Mouse (Mus musculus) natural killer cell, adult 2 months (primary cell): ENCODE results near the gene Smarcd3.
A peak's percentile ranks its signal among the peaks of the same experiment; 100 is the strongest.

Experiments
- DNase-seq, 2 experiments: peaks; one replicate each; pipeline ENCODE4 v3.0.0; 2022; ENCODE audit warnings: low spot score in 2 of 2

The Smarcd3 gene

GRCm38 (mm10) chr5:24620626-24621025, 3.6 kb downstream of the Smarcd3 start:
- DNase-seq, result no peak

- no peak for DNase-seq
These were observed 4.1 kb downstream of the Smarcd3 start for GRCm38 (mm10) chr5:24620116-24620515.

- no peak for DNase-seq
These were observed 5.3 kb downstream of the Smarcd3 start for GRCm38 (mm10) chr5:24618921-24619320.

- DNase-seq, result no peak
These were observed 9.1 kb downstream of the Smarcd3 start for GRCm38 (mm10) chr5:24615097-24615496.

- DNase-seq, result no peak
These were observed 11.9 kb downstream of the Smarcd3 start for GRCm38 (mm10) chr5:24612302-24612649.

- no peak for DNase-seq
These were observed 12.6 kb downstream of the Smarcd3 start for GRCm38 (mm10) chr5:24611366-24612301.

- no peak for DNase-seq
These were observed 14.8 kb downstream of the Smarcd3 start for GRCm38 (mm10) chr5:24609388-24609787.

GRCm38 (mm10) chr5:24605980-24606665, 18.1 kb downstream of the Smarcd3 start:
- no peak for DNase-seq

GRCm38 (mm10) chr5:24605321-24605979, 18.8 kb downstream of the Smarcd3 start:
- no peak for DNase-seq

GRCm38 (mm10) chr5:24604656-24605100, 19.5 kb downstream of the Smarcd3 start:
- no peak for DNase-seq

- DNase-seq, result peak in 1 of 2 experiments; percentile 31
These were observed 20.0 kb downstream of the Smarcd3 start for GRCm38 (mm10) chr5:24604080-24604655.

GRCm38 (mm10) chr5:24603431-24604010, 20.7 kb downstream of the Smarcd3 start:
- no peak for DNase-seq

GRCm38 (mm10) chr5:24602751-24603343, 21.4 kb downstream of the Smarcd3 start:
- no peak for DNase-seq

GRCm38 (mm10) chr5:24601911-24602750, 22.1 kb downstream of the Smarcd3 start:
- no peak for DNase-seq

GRCm38 (mm10) chr5:24601071-24601835, 23.0 kb downstream of the Smarcd3 start:
- DNase-seq, result no peak

- no peak for DNase-seq
These were observed 24.0 kb downstream of the Smarcd3 start for GRCm38 (mm10) chr5:24600236-24600635.

GRCm38 (mm10) chr5:24599137-24599536, 25.1 kb downstream of the Smarcd3 start:
- DNase-seq, result no peak

- peak; percentile 46 to 67 for DNase-seq
These were observed 25.6 kb downstream of the Smarcd3 start for GRCm38 (mm10) chr5:24598570-24599006.

GRCm38 (mm10) chr5:24597901-24598569, 26.2 kb downstream of the Smarcd3 start:
- no peak for DNase-seq
